8 mouse cellular contexts compared by ENCODE assay signal in genomic region chr2:30414681-30415080, GRCm38 (mm10). TPM values are rescaled to one million over a fixed set of nuclear protein-coding genes. Genes with fewer than 3 reads are reported as not detected.
DNase-seq lines count a peak whose midpoint lies in the region; ATAC-seq and TF ChIP-seq lines count a peak whose summit lies in the region.

No protein-coding gene starts in this region.

- peak overlapping the region; percentile 73 for H3K4me2 ChIP-seq in hindbrain, embryonic 13.5 days
- peak overlapping the region; percentile 74 for H3K4me2 ChIP-seq in midbrain, embryonic 14.5 days (ENCODE audit: low read length)

- no peak for TF ChIP-seq CTCF in kidney, adult 2 months (conservative IDR thresholded peaks at IDR 0.05; ENCODE audit: insufficient read depth, insufficient read length, low read depth, low read length)

- H3K27me3 ChIP-seq in kidney, adult 2 months (replicated peaks; ENCODE audit: control insufficient read depth, insufficient read depth, low read length), result no peaks in the 10 kb centered on the region
- peaks cover 3% of the 10 kb centered on the region; the same call in 1 of the 2 replicates for H3K27me3 ChIP-seq in hindbrain, embryonic 13.5 days
- no peaks in the 10 kb centered on the region for H3K27me3 ChIP-seq in midbrain, embryonic 14.5 days (ENCODE audit: control insufficient read depth, insufficient read depth, low read length)

- ATAC-seq in hindbrain, embryonic 13.5 days (ENCODE audit: low FRiP score), result 0 out of 2 replicates have a peak, but pooled peaks have one; percentile 3
- no peak for ATAC-seq in midbrain, embryonic 14.5 days (ENCODE audit: low FRiP score, low TSS enrichment)

- H3K4me1 ChIP-seq in kidney, adult 2 months (ENCODE audit: control insufficient read depth, insufficient read depth, low read length), result peaks cover 18% of the 10 kb centered on the region; the same call in 1 of the 2 replicates
- H3K4me1 ChIP-seq in brown adipose tissue, adult 24 weeks (ENCODE audit: control insufficient read depth, insufficient read depth, insufficient read length, low read length), result peaks cover 14% of the 10 kb centered on the region
- peaks cover 58% of the 10 kb centered on the region for H3K4me1 ChIP-seq in hindbrain, embryonic 13.5 days (replicated peaks)
- peaks cover 35% of the 10 kb centered on the region for H3K4me1 ChIP-seq in midbrain, embryonic 14.5 days (ENCODE audit: control insufficient read depth, insufficient read depth, low read length)

- DNase-seq in kidney, adult 2 months, result no peak
- no peak for DNase-seq in kidney, adult 11 months
- DNase-seq in midbrain, embryonic 14.5 days, result no peak
- no peak for DNase-seq in right cerebral cortex, adult 2 months (ENCODE audit: low spot score in 2 of 2)
- DNase-seq in layer of hippocampus, postnatal 36 days, result no peak
- DNase-seq in frontal cortex, adult 2 months (ENCODE audit: extremely low spot score in 1 of 2, low spot score in 1 of 2), result no peak

- peak overlapping the region; percentile 70 for H3K4me3 ChIP-seq in kidney, adult 2 months (ENCODE audit: insufficient read depth, low read depth, low read length)
- H3K4me3 ChIP-seq in brown adipose tissue, adult 24 weeks (ENCODE audit: insufficient read depth, low read depth, low read length), result peak overlapping the region; percentile 98
- H3K4me3 ChIP-seq in hindbrain, embryonic 13.5 days, result peak overlapping the region; percentile 88
- H3K4me3 ChIP-seq in midbrain, embryonic 14.5 days (replicated peaks; ENCODE audit: low read depth, low read length), result peak overlapping the region; percentile 75

- H3K36me3 ChIP-seq in kidney, adult 2 months (ENCODE audit: control insufficient read depth, insufficient read depth, low read length), result no peaks in the 10 kb centered on the region
- peaks cover 30% of the 10 kb centered on the region for H3K36me3 ChIP-seq in hindbrain, embryonic 13.5 days
- H3K36me3 ChIP-seq in midbrain, embryonic 14.5 days (ENCODE audit: control insufficient read depth, insufficient read depth, low read length), result peaks cover 18% of the 10 kb centered on the region

- H3K9ac ChIP-seq in hindbrain, embryonic 13.5 days, result peak overlapping the region; percentile 96
- H3K9ac ChIP-seq in midbrain, embryonic 14.5 days (replicated peaks; ENCODE audit: low read length), result peak overlapping the region; percentile 89; the same call in 1 of the 2 replicates

- H3K27ac ChIP-seq in kidney, adult 2 months (ENCODE audit: insufficient read depth, low read depth, low read length), result peak overlapping the region; percentile 99
- peak overlapping the region; percentile 85 for H3K27ac ChIP-seq in brown adipose tissue, adult 24 weeks (replicated peaks; ENCODE audit: low read depth, low read length)
- peak overlapping the region; percentile 98 for H3K27ac ChIP-seq in hindbrain, embryonic 13.5 days
- no peak overlapping the region; the same call in 1 of the 2 replicates for H3K27ac ChIP-seq in midbrain, embryonic 14.5 days (replicated peaks; ENCODE audit: low read depth, low read length)

- no peak for TF ChIP-seq POLR2A in kidney, adult 2 months (IDR thresholded peaks at IDR 0.05; ENCODE audit: low read depth, low read length)

- no peaks in the 10 kb centered on the region for H3K9me3 ChIP-seq in hindbrain, embryonic 13.5 days
- no peaks in the 10 kb centered on the region for H3K9me3 ChIP-seq in midbrain, embryonic 14.5 days (ENCODE audit: control insufficient read depth, low read length)

- WGBS in kidney, adult 2 months, result 54% methylated on average over 5 of the region's 5 CpGs
- WGBS in hindbrain, embryonic 13.5 days, result 46% methylated on average over 5 of the region's 5 CpGs
- WGBS in midbrain, embryonic 14.5 days, result 48% methylated on average over 5 of the region's 5 CpGs

RNA-seq across cellular contexts. Expression of gene Crat, which starts 0.9 kb away (rescaled TPM):
- polyA plus RNA-seq in kidney, adult 2 months (2012; rRNA removed), result 214 and 254 TPM in 2 replicates
- polyA plus RNA-seq in brown adipose tissue, adult 24 weeks (2012; ENCODE audit: insufficient read depth, insufficient read length, missing spikeins), result 378 and 560 TPM in 2 replicates
- polyA plus RNA-seq in hindbrain, embryonic 13.5 days (2015; fragmentation: Nextera tagmentation; extraction: Ambion mirVana), result 22.1 and 24.0 TPM in 2 replicates
- 22.2 and 24.0 TPM in 2 replicates for polyA plus RNA-seq in midbrain, embryonic 14.5 days (2014; fragmentation: Nextera tagmentation; extraction: Ambion mirVana)
- 10 to 100 TPM; 42.5 to 46.1 TPM for total RNA-seq in layer of hippocampus, postnatal 36 days (2021)
- 46.7 and 53.1 TPM in 2 replicates for polyA plus RNA-seq in frontal cortex, adult 2 months (2012; rRNA removed)

RNA-seq across cellular contexts. Expression of gene Ptpa, which starts 1.2 kb away (rescaled TPM):
- polyA plus RNA-seq in kidney, adult 2 months (2012; rRNA removed), result 132 and 176 TPM in 2 replicates
- 83.8 and 94.3 TPM in 2 replicates for polyA plus RNA-seq in brown adipose tissue, adult 24 weeks (2012; ENCODE audit: insufficient read depth, insufficient read length, missing spikeins)
- polyA plus RNA-seq in hindbrain, embryonic 13.5 days (2015; fragmentation: Nextera tagmentation; extraction: Ambion mirVana), result 129 and 133 TPM in 2 replicates
- polyA plus RNA-seq in midbrain, embryonic 14.5 days (2014; fragmentation: Nextera tagmentation; extraction: Ambion mirVana), result 86.7 and 115 TPM in 2 replicates
- 100 to 1,000 TPM; 166 to 168 TPM for total RNA-seq in layer of hippocampus, postnatal 36 days (2021)
- 155 and 161 TPM in 2 replicates for polyA plus RNA-seq in frontal cortex, adult 2 months (2012; rRNA removed)

RNA-seq across cellular contexts. Expression of gene Dolpp1, which starts 22.6 kb away (rescaled TPM):
- polyA plus RNA-seq in kidney, adult 2 months (2012; rRNA removed), result 30.6 and 36.4 TPM in 2 replicates
- polyA plus RNA-seq in brown adipose tissue, adult 24 weeks (2012; ENCODE audit: insufficient read depth, insufficient read length, missing spikeins), result 10.4 and 13.8 TPM in 2 replicates
- polyA plus RNA-seq in hindbrain, embryonic 13.5 days (2015; fragmentation: Nextera tagmentation; extraction: Ambion mirVana), result 51.2 and 53.9 TPM in 2 replicates
- polyA plus RNA-seq in midbrain, embryonic 14.5 days (2014; fragmentation: Nextera tagmentation; extraction: Ambion mirVana), result 56.3 and 57.2 TPM in 2 replicates
- 10 to 100 TPM; 26.8 to 28.6 TPM for total RNA-seq in layer of hippocampus, postnatal 36 days (2021)
- polyA plus RNA-seq in frontal cortex, adult 2 months (2012; rRNA removed), result 40.2 and 45.8 TPM in 2 replicates

RNA-seq across cellular contexts. Expression of gene Miga2, which starts 50.6 kb away (rescaled TPM):
- polyA plus RNA-seq in kidney, adult 2 months (2012; rRNA removed), result 46.8 and 53.3 TPM in 2 replicates
- polyA plus RNA-seq in brown adipose tissue, adult 24 weeks (2012; ENCODE audit: insufficient read depth, insufficient read length, missing spikeins), result 77.1 and 78.5 TPM in 2 replicates
- polyA plus RNA-seq in hindbrain, embryonic 13.5 days (2015; fragmentation: Nextera tagmentation; extraction: Ambion mirVana), result 27.0 and 33.1 TPM in 2 replicates
- polyA plus RNA-seq in midbrain, embryonic 14.5 days (2014; fragmentation: Nextera tagmentation; extraction: Ambion mirVana), result 26.1 and 29.7 TPM in 2 replicates
- total RNA-seq in layer of hippocampus, postnatal 36 days (2021), result 100 to 1,000 TPM; 108 to 121 TPM
- 80.9 and 86.8 TPM in 2 replicates for polyA plus RNA-seq in frontal cortex, adult 2 months (2012; rRNA removed)

RNA-seq across cellular contexts. Expression of gene Sh3glb2, which starts 55.5 kb away (rescaled TPM):
- 84.6 and 132 TPM in 2 replicates for polyA plus RNA-seq in kidney, adult 2 months (2012; rRNA removed)
- polyA plus RNA-seq in brown adipose tissue, adult 24 weeks (2012; ENCODE audit: insufficient read depth, insufficient read length, missing spikeins), result 66.4 and 76.9 TPM in 2 replicates
- 146 and 160 TPM in 2 replicates for polyA plus RNA-seq in hindbrain, embryonic 13.5 days (2015; fragmentation: Nextera tagmentation; extraction: Ambion mirVana)
- 129 and 183 TPM in 2 replicates for polyA plus RNA-seq in midbrain, embryonic 14.5 days (2014; fragmentation: Nextera tagmentation; extraction: Ambion mirVana)
- 100 to 1,000 TPM; 255 to 284 TPM for total RNA-seq in layer of hippocampus, postnatal 36 days (2021)
- polyA plus RNA-seq in frontal cortex, adult 2 months (2012; rRNA removed), result 569 and 584 TPM in 2 replicates
